ENCODE assay signal across 8 mouse cellular contexts in genomic region chr4:142165835-142166701, GRCm38 (mm10).
DNase-seq lines count a peak whose midpoint lies in the region.

No protein-coding gene starts in this region.

- peak; percentile 73 to 81 for DNase-seq in adrenal gland, adult (ENCODE audit: inconsistent age in 2 of 2, low spot score in 1 of 2)
- DNase-seq in adrenal gland, postnatal 4 days (ENCODE audit: low spot score in 2 of 2) = no peak
- peak; percentile 29 to 50 for DNase-seq in adrenal gland, adult 18-20 months (ENCODE audit: low spot score in 2 of 2)
- peak; percentile 90 for DNase-seq in heart, adult 8-10 months (ENCODE audit: low spot score)
- DNase-seq in kidney, postnatal 10 days = peak; percentile 87
- DNase-seq in lung, postnatal 36 days = peak; percentile 88
- no peak for DNase-seq in right cerebral cortex, adult 2 months (ENCODE audit: low spot score in 2 of 2)
- DNase-seq in left cerebral cortex, adult 18-20 months (ENCODE audit: low spot score in 2 of 2) = no peak

Comparison
In these comparisons a context has a peak if more than half of its experiments do, and no peak if none do; other contexts are left out.
1. DNase-seq: peak in adrenal gland, adult (2 of 2), adrenal gland, adult 18-20 months (2 of 2), heart, adult 8-10 months (single experiment), kidney, postnatal 10 days (single experiment) and lung, postnatal 36 days (single experiment); none in adrenal gland, postnatal 4 days (0 of 2), right cerebral cortex, adult 2 months (0 of 2) and left cerebral cortex, adult 18-20 months (0 of 2).